Mouse (Mus musculus) ES-Bruce4 (cell line): ENCODE measurements around the gene Tmem168.

ENCODE experiments used
- CTCF ChIP-seq: IDR thresholded peaks from one replicate; pipeline ENCODE4 v1.8.1; 2011; ENCODE audit warnings: low read depth, low read length
- EP300 ChIP-seq: IDR thresholded peaks from 2 replicates; pipeline ENCODE4 v1.6.1; 2011; ENCODE audit warnings: low read depth, low read length; ENCODE audit not compliant: insufficient read depth
- POLR2A ChIP-seq: IDR thresholded peaks from one replicate; pipeline ENCODE4 v1.8.1; 2011; ENCODE audit warnings: low read length; ENCODE audit not compliant: insufficient read depth

GRCm38 (mm10) chr6:13603134-13603533 is 4.8 kb downstream of the Tmem168 start:
- TF ChIP-seq CTCF, result no peak
- TF ChIP-seq POLR2A, result no peak
- TF ChIP-seq EP300, result no peak
